Mouse (Mus musculus): ENCODE measurements around the gene Prkaca. TPM values are rescaled to one million over a fixed set of nuclear protein-coding genes. Genes with fewer than 3 reads are reported as not detected.

Gene Prkaca
- polyA plus RNA-seq, 1 experiment = 51.8 TPM

GRCm38 (mm10) chr8:83955106-83955957, 17.5 kb upstream of the Prkaca start, which contains the start of the genes Gm10644 and Asf1b:
TSS of gene Gm10644 (minus strand) at chr8:83955205.
TSS of gene Asf1b (plus strand) at chr8:83955507.
- peaks cover 5% of the 10 kb centered on the region for H3K36me3 ChIP-seq (ENCODE audit: control insufficient read depth, insufficient read depth, low read length, poor library complexity, severe bottlenecking)
- TF ChIP-seq CTCF (IDR thresholded peaks at IDR 0.05; ENCODE audit: low read depth, low read length) (peak; percentile 92), EP300 (IDR thresholded peaks at IDR 0.05; ENCODE audit: insufficient read depth, low read depth, low read length) (peak; percentile 61; the same call in 1 of the 2 replicates), POLR2A (IDR thresholded peaks at IDR 0.05; ENCODE audit: insufficient read depth, low read length) (peak; percentile 84)
- H3K4me1 ChIP-seq (ENCODE audit: control insufficient read depth, insufficient read depth, low read length) = no peaks in the 10 kb centered on the region
- peak within 1 kb of the TSS; percentile 95 for H3K4me3 ChIP-seq (ENCODE audit: low read depth, low read length)
- H3K9me3 ChIP-seq (replicated peaks; ENCODE audit: control insufficient read depth, insufficient read depth, low read length, poor library complexity, severe bottlenecking) = no peaks in the 10 kb centered on the region
- no peaks in the 10 kb centered on the region for H3K27me3 ChIP-seq (ENCODE audit: control insufficient read depth, insufficient read depth, low read length, poor library complexity, severe bottlenecking)
- peak within 1 kb of the TSS; percentile 85 for H3K9ac ChIP-seq (ENCODE audit: low read depth, poor library complexity, severe bottlenecking)
- H3K27ac ChIP-seq (ENCODE audit: insufficient read depth, low read length) = peak within 1 kb of the TSS; percentile 19; the same call in 1 of the 2 replicates

DNA sequence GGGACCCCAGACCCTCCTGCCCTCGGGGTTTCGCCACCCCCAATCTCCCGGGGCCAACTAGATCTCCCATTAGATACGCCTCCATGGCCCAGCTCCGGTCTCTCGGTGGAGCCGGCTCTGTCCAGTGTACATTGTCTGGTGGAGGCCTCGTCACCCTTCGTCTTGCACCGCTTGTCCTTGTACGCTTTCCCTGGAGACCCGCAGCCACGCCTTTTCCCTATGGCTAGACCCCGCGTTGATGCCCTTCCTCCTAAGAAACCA, 16.9 kb upstream of the Prkaca start:
- Histone ChIP-seq H3K9ac (ENCODE audit: low read depth, poor library complexity, severe bottlenecking) (peak overlapping the region; percentile 85), H3K27ac (ENCODE audit: insufficient read depth, low read length) (no peak overlapping the region), H3K9me3 (replicated peaks; ENCODE audit: control insufficient read depth, insufficient read depth, low read length, poor library complexity, severe bottlenecking) (no peaks in the 10 kb centered on the region), H3K4me3 (ENCODE audit: low read depth, low read length) (peak overlapping the region; percentile 95), H3K4me1 (ENCODE audit: control insufficient read depth, insufficient read depth, low read length) (no peaks in the 10 kb centered on the region), H3K36me3 (ENCODE audit: control insufficient read depth, insufficient read depth, low read length, poor library complexity, severe bottlenecking) (peaks cover 5% of the 10 kb centered on the region), H3K27me3 (ENCODE audit: control insufficient read depth, insufficient read depth, low read length, poor library complexity, severe bottlenecking) (no peaks in the 10 kb centered on the region)
- TF ChIP-seq POLR2A (IDR thresholded peaks at IDR 0.05; ENCODE audit: insufficient read depth, low read length) (no peak), EP300 (IDR thresholded peaks at IDR 0.05; ENCODE audit: insufficient read depth, low read depth, low read length) (no peak), CTCF (IDR thresholded peaks at IDR 0.05; ENCODE audit: low read depth, low read length) (no peak)

- Histone ChIP-seq H3K4me3 (ENCODE audit: low read depth, low read length) (no peak overlapping the region), H3K9ac (ENCODE audit: low read depth, poor library complexity, severe bottlenecking) (peak overlapping the region; percentile 85), H3K27ac (ENCODE audit: insufficient read depth, low read length) (no peak overlapping the region), H3K9me3 (replicated peaks; ENCODE audit: control insufficient read depth, insufficient read depth, low read length, poor library complexity, severe bottlenecking) (no peaks in the 10 kb centered on the region), H3K4me1 (ENCODE audit: control insufficient read depth, insufficient read depth, low read length) (no peaks in the 10 kb centered on the region), H3K27me3 (ENCODE audit: control insufficient read depth, insufficient read depth, low read length, poor library complexity, severe bottlenecking) (no peaks in the 10 kb centered on the region), H3K36me3 (ENCODE audit: control insufficient read depth, insufficient read depth, low read length, poor library complexity, severe bottlenecking) (peaks cover 9% of the 10 kb centered on the region)
- TF ChIP-seq CTCF (IDR thresholded peaks at IDR 0.05; ENCODE audit: low read depth, low read length) (peak; percentile 39), POLR2A (IDR thresholded peaks at IDR 0.05; ENCODE audit: insufficient read depth, low read length) (no peak), EP300 (IDR thresholded peaks at IDR 0.05; ENCODE audit: insufficient read depth, low read depth, low read length) (no peak)
Measured at GRCm38 (mm10) chr8:83956789-83957188, 16.0 kb upstream of the Prkaca start.

- TF ChIP-seq EP300 (IDR thresholded peaks at IDR 0.05; ENCODE audit: insufficient read depth, low read depth, low read length) = no peak
- TF ChIP-seq POLR2A (IDR thresholded peaks at IDR 0.05; ENCODE audit: insufficient read depth, low read length) = no peak
- TF ChIP-seq CTCF (IDR thresholded peaks at IDR 0.05; ENCODE audit: low read depth, low read length) = no peak
- no peak overlapping the region for H3K4me3 ChIP-seq (ENCODE audit: low read depth, low read length)
- peaks cover 43% of the 10 kb centered on the region for H3K36me3 ChIP-seq (ENCODE audit: control insufficient read depth, insufficient read depth, low read length, poor library complexity, severe bottlenecking)
Measured at GRCm38 (mm10) chr8:83964015-83964765, 8.6 kb upstream of the Prkaca start.

GRCm38 (mm10) chr8:83967701-83968100, 5.1 kb upstream of the Prkaca start:
- TF ChIP-seq POLR2A (IDR thresholded peaks at IDR 0.05; ENCODE audit: insufficient read depth, low read length) (no peak), EP300 (IDR thresholded peaks at IDR 0.05; ENCODE audit: insufficient read depth, low read depth, low read length) (no peak), CTCF (IDR thresholded peaks at IDR 0.05; ENCODE audit: low read depth, low read length) (no peak)
- no peak overlapping the region for H3K27ac ChIP-seq (ENCODE audit: insufficient read depth, low read length)
- no peaks in the 10 kb centered on the region for H3K27me3 ChIP-seq (ENCODE audit: control insufficient read depth, insufficient read depth, low read length, poor library complexity, severe bottlenecking)
- no peaks in the 10 kb centered on the region for H3K4me1 ChIP-seq (ENCODE audit: control insufficient read depth, insufficient read depth, low read length)
- no peaks in the 10 kb centered on the region for H3K9me3 ChIP-seq (replicated peaks; ENCODE audit: control insufficient read depth, insufficient read depth, low read length, poor library complexity, severe bottlenecking)
- no peak overlapping the region for H3K9ac ChIP-seq (ENCODE audit: low read depth, poor library complexity, severe bottlenecking)
- peaks cover 40% of the 10 kb centered on the region for H3K36me3 ChIP-seq (ENCODE audit: control insufficient read depth, insufficient read depth, low read length, poor library complexity, severe bottlenecking)
- no peak overlapping the region for H3K4me3 ChIP-seq (ENCODE audit: low read depth, low read length)

More at GRCm38 (mm10) chr8:83964015-83964765, 8.6 kb upstream of the Prkaca start:
- Histone ChIP-seq H3K4me1 (ENCODE audit: control insufficient read depth, insufficient read depth, low read length) (no peaks in the 10 kb centered on the region), H3K9me3 (replicated peaks; ENCODE audit: control insufficient read depth, insufficient read depth, low read length, poor library complexity, severe bottlenecking) (no peaks in the 10 kb centered on the region), H3K27ac (ENCODE audit: insufficient read depth, low read length) (no peak overlapping the region), H3K9ac (ENCODE audit: low read depth, poor library complexity, severe bottlenecking) (no peak overlapping the region), H3K27me3 (ENCODE audit: control insufficient read depth, insufficient read depth, low read length, poor library complexity, severe bottlenecking) (no peaks in the 10 kb centered on the region)

Data from ES-Bruce4 (cell line).